Mouse (Mus musculus) urinary bladder, postnatal 4 days (tissue): ENCODE data around the gene Cherp.

Experiments used
- DNase-seq, 2 experiments: peaks; one replicate each; pipeline ENCODE4 v3.0.0; 2021 to 2022; ENCODE audit warnings: low spot score in 2 of 2

Cherp gene

GRCm38 (mm10) chr8:72470684-72471083 is 4.3 kb downstream of the Cherp start:
- DNase-seq = no peak

GRCm38 (mm10) chr8:72469984-72470383 is 5.0 kb downstream of the Cherp start:
- no peak for DNase-seq

- DNase-seq = no peak
Observed at GRCm38 (mm10) chr8:72469243-72469642, 5.8 kb downstream of the Cherp start.

GRCm38 (mm10) chr8:72464211-72464610 is 10.8 kb downstream of the Cherp start:
- no peak for DNase-seq

- no peak for DNase-seq
Observed at GRCm38 (mm10) chr8:72459881-72460533, 15.0 kb downstream of the Cherp start.

- no peak for DNase-seq
Observed at GRCm38 (mm10) chr8:72458457-72458856, 16.6 kb downstream of the Cherp start.

GRCm38 (mm10) chr8:72457806-72458205 is 17.2 kb downstream of the Cherp start:
- DNase-seq = no peak

- DNase-seq = no peak
Observed at GRCm38 (mm10) chr8:72455317-72455716, 19.7 kb downstream of the Cherp start.

- no peak for DNase-seq
Observed at GRCm38 (mm10) chr8:72453904-72454303, 21.1 kb downstream of the Cherp start.

- DNase-seq = no peak
Observed at GRCm38 (mm10) chr8:72451516-72451915, 23.5 kb downstream of the Cherp start.

- DNase-seq = no peak
Observed at GRCm38 (mm10) chr8:72445071-72445470, 30.0 kb downstream of the Cherp start.

GRCm38 (mm10) chr8:72443994-72444350 is 31.1 kb downstream of the Cherp start:
- no peak for DNase-seq

- peak; percentile 96 to 98 for DNase-seq
Observed at GRCm38 (mm10) chr8:72443338-72443993, 31.6 kb downstream of the Cherp start, which contains the start of the genes Calr3 and 1700030K09Rik. TSS of gene Calr3 (minus strand) at chr8:72443870. TSS of gene 1700030K09Rik (plus strand) at chr8:72443880.

GRCm38 (mm10) chr8:72438248-72439015 is 36.6 kb downstream of the Cherp start:
- no peak for DNase-seq

- DNase-seq = peak in 1 of 2 experiments; percentile 45
Observed at GRCm38 (mm10) chr8:72434952-72435351, 40.1 kb downstream of the Cherp start.

- no peak for DNase-seq
Observed at GRCm38 (mm10) chr8:72429676-72430075, 45.4 kb downstream of the Cherp start.

- DNase-seq = no peak
Observed at GRCm38 (mm10) chr8:72422926-72423325, 52.1 kb downstream of the Cherp start.

GRCm38 (mm10) chr8:72421362-72422335 is 53.4 kb downstream of the Cherp start, which contains the start of gene Eps15l1:
TSS of gene Eps15l1 (minus strand) at chr8:72421460.
- DNase-seq = peak; percentile 97 to 99

GRCm38 (mm10) chr8:72420571-72421361 is 54.3 kb downstream of the Cherp start:
- peak; percentile 39 to 62 for DNase-seq

GRCm38 (mm10) chr8:72418073-72418472 is 57.0 kb downstream of the Cherp start:
- no peak for DNase-seq
